Mouse (Mus musculus) midbrain, embryonic 11.5 days (tissue): ENCODE data around the gene Tmc8. TPM values are rescaled to one million over a fixed set of nuclear protein-coding genes. Genes with fewer than 3 reads are reported as not detected.
A peak's percentile ranks its signal among the peaks of the same experiment; 100 is the strongest.

Experiments
- ATAC-seq: fragments of 200-750 bp; cut with Nextera tagmentation; 2 replicates; pipeline ENCODE4 v1.8.0; 2017; ENCODE audit warnings: moderate TSS enrichment, moderate library complexity; ENCODE audit not compliant: low FRiP score
- DNase-seq: peaks from one replicate; pipeline ENCODE4 v3.0.0; 2015; ENCODE audit warnings: low spot score; ENCODE audit errors: missing footprints
- H3K27ac ChIP-seq: fragments of 300-500 bp; sonication (generic); 2 replicates; pipeline ENCODE4 v1.5.1; 2014; ENCODE audit warnings: low read depth, low read length
- H3K27me3 ChIP-seq: fragments of 300-500 bp; sonication (generic); 2 replicates; pipeline ENCODE4 v1.6.1; 2014; ENCODE audit warnings: mild to moderate bottlenecking, low read length, moderate library complexity, mixed read lengths; ENCODE audit not compliant: control insufficient read depth, insufficient read depth
- H3K36me3 ChIP-seq: fragments of 300-500 bp; sonication (generic); 2 replicates; pipeline ENCODE4 v1.6.1; 2014; ENCODE audit warnings: mild to moderate bottlenecking, low read length, moderate library complexity, mixed read lengths; ENCODE audit not compliant: control insufficient read depth, insufficient read depth
- H3K4me1 ChIP-seq: fragments of 300-500 bp; sonication (generic); 2 replicates; pipeline ENCODE4 v1.6.1; 2014; ENCODE audit warnings: low read length; ENCODE audit not compliant: control insufficient read depth, insufficient read depth
- H3K4me2 ChIP-seq: fragments of 300-500 bp; sonication (generic); 2 replicates; pipeline ENCODE4 v1.6.1; 2014; ENCODE audit warnings: mild to moderate bottlenecking, moderate library complexity
- H3K4me3 ChIP-seq: fragments of 300-500 bp; sonication (generic); 2 replicates; pipeline ENCODE4 v1.5.1; 2014; ENCODE audit warnings: low read depth, low read length
- H3K9ac ChIP-seq: fragments of 300-500 bp; sonication (generic); 2 replicates; pipeline ENCODE4 v1.6.1; 2014; ENCODE audit warnings: low read length
- H3K9me3 ChIP-seq: fragments of 300-500 bp; sonication (generic); 2 replicates; pipeline ENCODE4 v1.6.1; 2016; ENCODE audit warnings: low read length; ENCODE audit not compliant: control insufficient read depth
- WGBS: fragments of 180-500 bp; shearing (Covaris S2); extraction: QIAGEN DNeasy Blood & Tissue Kit; methylation state at CpG from one replicate; pipeline ENCODE4 v1.1.7; 2014; 5-methylcytosine and 5-hydroxymethylcytosine counted together
- polyA plus RNA-seq: library from polyadenylated mRNA; unstranded; fragments of >200 nt; fragmentation: Nextera tagmentation; extraction: Ambion mirVana; gene quantifications from 2 replicates; pipeline ENCODE4 v1.2.1, GENCODE M21; 2014

The Tmc8 gene
- 1.0 and 1.2 TPM in 2 replicates for polyA plus RNA-seq

- Histone ChIP-seq H3K4me2 (peak within 1 kb of the TSS; percentile 58), H3K36me3 (no peaks in the 10 kb centered on the region), H3K27ac (peak within 1 kb of the TSS; percentile 47), H3K9me3 (no peaks in the 10 kb centered on the region), H3K27me3 (peaks cover 47% of the 10 kb centered on the region), H3K4me3 (peak within 1 kb of the TSS; percentile 14), H3K4me1 (peaks cover 17% of the 10 kb centered on the region), H3K9ac (peak within 1 kb of the TSS; percentile 42; the same call in 1 of the 2 replicates)
- DNase-seq (no peak), ATAC-seq (no peak)
- 39% methylated on average over 24 of the region's 24 CpGs for WGBS
These were observed at the start of gene Tmc8, which contains the start of gene Tmc6 for GRCm38 (mm10) chr11:117781993-117782704. Tmc8 (plus strand) TSS chr11:117782076. Tmc6 (minus strand) TSS chr11:117782198.

GRCm38 (mm10) chr11:117736037-117736689 lies 45.7 kb upstream of the Tmc8 start:
- Histone ChIP-seq H3K4me1 (no peaks in the 10 kb centered on the region), H3K9me3 (no peaks in the 10 kb centered on the region)

GRCm38 (mm10) chr11:117738123-117738522 lies 43.8 kb upstream of the Tmc8 start:
- no peak overlapping the region for H3K9ac ChIP-seq
- ATAC-seq = no peak
- H3K4me1 ChIP-seq = no peaks in the 10 kb centered on the region
- no peaks in the 10 kb centered on the region for H3K9me3 ChIP-seq
- peaks cover 43% of the 10 kb centered on the region for H3K36me3 ChIP-seq
- DNase-seq = no peak
- H3K27me3 ChIP-seq = no peaks in the 10 kb centered on the region
- no peak overlapping the region for H3K27ac ChIP-seq
- no peak overlapping the region for H3K4me2 ChIP-seq
- WGBS = 84% methylated on average over 5 of the region's 5 CpGs
- no peak overlapping the region for H3K4me3 ChIP-seq

More at GRCm38 (mm10) chr11:117736037-117736689, 45.7 kb upstream of the Tmc8 start:
- H3K4me2 ChIP-seq = no peak overlapping the region
- 87% methylated on average over 5 of the region's 5 CpGs for WGBS
- H3K27me3 ChIP-seq = no peaks in the 10 kb centered on the region
- H3K4me3 ChIP-seq = no peak overlapping the region
- H3K9ac ChIP-seq = no peak overlapping the region
- peaks cover 29% of the 10 kb centered on the region; the same call in 1 of the 2 replicates for H3K36me3 ChIP-seq
- no peak overlapping the region for H3K27ac ChIP-seq
- ATAC-seq (no peak), DNase-seq (no peak)

GRCm38 (mm10) chr11:117741128-117741527 lies 40.7 kb upstream of the Tmc8 start:
- DNase-seq = no peak
- no peak for ATAC-seq
- 94% methylated on average over 6 of the region's 6 CpGs for WGBS
- Histone ChIP-seq H3K9me3 (no peaks in the 10 kb centered on the region), H3K27me3 (no peaks in the 10 kb centered on the region), H3K4me1 (no peaks in the 10 kb centered on the region), H3K27ac (no peak overlapping the region), H3K4me2 (no peak overlapping the region), H3K4me3 (no peak overlapping the region), H3K9ac (no peak overlapping the region), H3K36me3 (peaks cover 47% of the 10 kb centered on the region)

GRCm38 (mm10) chr11:117742243-117742642 lies 39.6 kb upstream of the Tmc8 start:
- H3K4me1 ChIP-seq = no peaks in the 10 kb centered on the region
- no peak for ATAC-seq
- H3K9me3 ChIP-seq = no peaks in the 10 kb centered on the region
- no peak overlapping the region for H3K4me2 ChIP-seq
- 89% methylated on average over 8 of the region's 8 CpGs for WGBS
- H3K27me3 ChIP-seq = no peaks in the 10 kb centered on the region
- no peak overlapping the region for H3K27ac ChIP-seq
- H3K9ac ChIP-seq = no peak overlapping the region
- DNase-seq = no peak
- H3K4me3 ChIP-seq = no peak overlapping the region
- peaks cover 45% of the 10 kb centered on the region for H3K36me3 ChIP-seq

GRCm38 (mm10) chr11:117742715-117743114 lies 39.2 kb upstream of the Tmc8 start:
- ATAC-seq (no peak), DNase-seq (no peak)
- H3K9ac ChIP-seq = no peak overlapping the region
- WGBS = 92% methylated on average over 8 of the region's 8 CpGs
- H3K27ac ChIP-seq = no peak overlapping the region
- H3K9me3 ChIP-seq = no peaks in the 10 kb centered on the region
- no peak overlapping the region for H3K4me2 ChIP-seq
- no peak overlapping the region for H3K4me3 ChIP-seq
- no peaks in the 10 kb centered on the region for H3K4me1 ChIP-seq
- peaks cover 47% of the 10 kb centered on the region for H3K36me3 ChIP-seq
- no peaks in the 10 kb centered on the region for H3K27me3 ChIP-seq

- Histone ChIP-seq H3K36me3 (peaks cover 51% of the 10 kb centered on the region), H3K9ac (no peak overlapping the region), H3K4me2 (no peak overlapping the region), H3K4me3 (no peak overlapping the region), H3K27me3 (no peaks in the 10 kb centered on the region), H3K4me1 (no peaks in the 10 kb centered on the region), H3K9me3 (no peaks in the 10 kb centered on the region), H3K27ac (no peak overlapping the region)
- ATAC-seq = no peak
- WGBS = 76% methylated on average over 4 of the region's 4 CpGs
- DNase-seq = no peak
These were observed 38.3 kb upstream of the Tmc8 start for GRCm38 (mm10) chr11:117743454-117744030.

GRCm38 (mm10) chr11:117748628-117749027 lies 33.2 kb upstream of the Tmc8 start:
- no peak for ATAC-seq

GRCm38 (mm10) chr11:117749414-117749813 lies 32.5 kb upstream of the Tmc8 start:
- no peak overlapping the region for H3K4me3 ChIP-seq
- H3K36me3 ChIP-seq = peaks cover 34% of the 10 kb centered on the region
- no peaks in the 10 kb centered on the region for H3K4me1 ChIP-seq
- no peaks in the 10 kb centered on the region for H3K9me3 ChIP-seq
- no peak overlapping the region for H3K9ac ChIP-seq
- H3K4me2 ChIP-seq = no peak overlapping the region
- ATAC-seq = no peak
- no peak for DNase-seq
- no peaks in the 10 kb centered on the region for H3K27me3 ChIP-seq
- 96% methylated on average over 10 of the region's 10 CpGs for WGBS
- H3K27ac ChIP-seq = no peak overlapping the region

More at GRCm38 (mm10) chr11:117748628-117749027, 33.2 kb upstream of the Tmc8 start:
- H3K9me3 ChIP-seq = no peaks in the 10 kb centered on the region
- no peak for DNase-seq
- no peak overlapping the region for H3K4me3 ChIP-seq
- H3K4me1 ChIP-seq = no peaks in the 10 kb centered on the region
- H3K9ac ChIP-seq = no peak overlapping the region
- no peak overlapping the region for H3K4me2 ChIP-seq
- 83% methylated on average over 4 of the region's 4 CpGs for WGBS
- peaks cover 32% of the 10 kb centered on the region for H3K36me3 ChIP-seq
- no peaks in the 10 kb centered on the region for H3K27me3 ChIP-seq
- no peak overlapping the region for H3K27ac ChIP-seq
